Mouse (Mus musculus): Measurements from ENCODE around the gene Gm21964. TPM values are rescaled to one million over a fixed set of nuclear protein-coding genes. Genes with fewer than 3 reads are reported as not detected.

Gene Gm21964
- total RNA-seq, 2 experiments from 2014 or later: not detected

- no peak for DNase-seq (ENCODE audit: low spot score in 2 of 2)
These were observed 51.9 kb downstream of the Gm21964 start for GRCm38 (mm10) chr8:110152951-110153350.

Other genes with a start within 250 kb of the Gm21964 start
- gene Phlpp2, start 232.7 kb upstream of the Gm21964 start, total RNA-seq (2021): 10 to 100 TPM; 27.9 to 28.0 TPM
- gene Marveld3, start 139.0 kb upstream of the Gm21964 start, total RNA-seq (2021): under 1 TPM in 1 of 2 experiments, not detected in 1; 0.18 TPM
- under 1 TPM; 0.12 to 0.15 TPM for gene Tat, start 110.8 kb upstream of the Gm21964 start, total RNA-seq (2021)
- gene Chst4, start 61.5 kb upstream of the Gm21964 start, total RNA-seq (2021): not detected
- gene Zfp612, start 21.5 kb upstream of the Gm21964 start, total RNA-seq (2021): 10 to 100 TPM; 24.9 to 27.7 TPM
- not detected for gene Gm17720, start 1.5 kb downstream of the Gm21964 start, total RNA-seq (2021)
- 10 to 100 TPM; 28.5 to 45.8 TPM for gene Calb2, start 67.0 kb downstream of the Gm21964 start, total RNA-seq (2021)
- gene Cmtr2, start 114.5 kb downstream of the Gm21964 start, total RNA-seq (2021): 1 to 10 TPM; 6.6 to 7.0 TPM
- gene Hydin, start 165.8 kb downstream of the Gm21964 start, total RNA-seq (2021): under 1 TPM; 0.41 to 0.64 TPM

Measured in layer of hippocampus, adult 18-20 months (tissue).